Mouse (Mus musculus) testis, postnatal 14 days (tissue): ENCODE data around the gene Nt5c3b.

Experiments used
- DNase-seq: peaks from one replicate; pipeline ENCODE4 v3.0.0; 2021; ENCODE audit warnings: low spot score

The Nt5c3b gene

GRCm38 (mm10) chr11:100379311-100379710 lies 62.3 kb downstream of the Nt5c3b start:
- DNase-seq = no peak

GRCm38 (mm10) chr11:100378446-100378845 lies 63.2 kb downstream of the Nt5c3b start:
- DNase-seq = no peak

GRCm38 (mm10) chr11:100377989-100378388 lies 63.6 kb downstream of the Nt5c3b start:
- DNase-seq = no peak

- DNase-seq = no peak
Measured at GRCm38 (mm10) chr11:100376746-100377389, 64.7 kb downstream of the Nt5c3b start.

GRCm38 (mm10) chr11:100376005-100376404 lies 65.6 kb downstream of the Nt5c3b start:
- DNase-seq = no peak

GRCm38 (mm10) chr11:100375127-100375526 lies 66.5 kb downstream of the Nt5c3b start:
- no peak for DNase-seq
